Mouse (Mus musculus) embryonic facial prominence, embryonic 13.5 days (tissue): ENCODE data around the gene Gm33543. TPM values are rescaled to one million over a fixed set of nuclear protein-coding genes. Genes with fewer than 3 reads are reported as not detected.

Source experiments
- ATAC-seq: fragments of 200-750 bp; cut with Nextera tagmentation; 2 replicates; pipeline ENCODE4 v1.8.0; 2017; ENCODE audit warnings: low read depth; ENCODE audit not compliant: insufficient number of reproducible peaks, insufficient read depth, low FRiP score, low TSS enrichment
- H3K27ac ChIP-seq: fragments of 300-500 bp; sonication (generic); 2 replicates; pipeline ENCODE4 v1.5.1; 2015; ENCODE audit warnings: moderate library complexity, mild to moderate bottlenecking, inconsistent platforms
- H3K27me3 ChIP-seq: fragments of 300-500 bp; sonication (generic); 2 replicates; pipeline ENCODE4 v1.6.1; 2015; ENCODE audit warnings: mild to moderate bottlenecking, inconsistent platforms
- H3K36me3 ChIP-seq: fragments of 300-500 bp; sonication (generic); 2 replicates; pipeline ENCODE4 v1.6.1; 2015; ENCODE audit warnings: mild to moderate bottlenecking, inconsistent platforms
- H3K4me1 ChIP-seq: fragments of 300-500 bp; sonication (generic); 2 replicates; pipeline ENCODE4 v1.6.1; 2015; ENCODE audit warnings: inconsistent platforms
- H3K4me2 ChIP-seq: fragments of 300-500 bp; sonication (generic); 2 replicates; pipeline ENCODE4 v1.6.1; 2015; ENCODE audit warnings: moderate library complexity, mild to moderate bottlenecking, inconsistent platforms
- H3K4me3 ChIP-seq: fragments of 300-500 bp; sonication (generic); 2 replicates; pipeline ENCODE4 v1.5.1; 2015; ENCODE audit warnings: mild to moderate bottlenecking, inconsistent platforms
- H3K9ac ChIP-seq: fragments of 300-500 bp; sonication (generic); 2 replicates; pipeline ENCODE4 v1.6.1; 2015; ENCODE audit warnings: mild to moderate bottlenecking, inconsistent platforms
- H3K9me3 ChIP-seq: fragments of 300-500 bp; sonication (generic); 2 replicates; pipeline ENCODE4 v1.6.1; 2016; ENCODE audit warnings: inconsistent platforms
- WGBS: fragments of 180-500 bp; shearing (Covaris S2); methylation state at CpG from one replicate; pipeline ENCODE4 v1.1.7; 2015; ENCODE audit warnings: mixed read lengths; 5-methylcytosine and 5-hydroxymethylcytosine counted together
- polyA plus RNA-seq: library from polyadenylated mRNA; unstranded; fragments of >200 nt; fragmentation: Nextera tagmentation; extraction: Ambion mirVana; gene quantifications from 2 replicates; pipeline ENCODE4 v1.2.1, GENCODE M21; 2015

Gm33543 gene
- polyA plus RNA-seq = not detected in 2 replicates

DNA sequence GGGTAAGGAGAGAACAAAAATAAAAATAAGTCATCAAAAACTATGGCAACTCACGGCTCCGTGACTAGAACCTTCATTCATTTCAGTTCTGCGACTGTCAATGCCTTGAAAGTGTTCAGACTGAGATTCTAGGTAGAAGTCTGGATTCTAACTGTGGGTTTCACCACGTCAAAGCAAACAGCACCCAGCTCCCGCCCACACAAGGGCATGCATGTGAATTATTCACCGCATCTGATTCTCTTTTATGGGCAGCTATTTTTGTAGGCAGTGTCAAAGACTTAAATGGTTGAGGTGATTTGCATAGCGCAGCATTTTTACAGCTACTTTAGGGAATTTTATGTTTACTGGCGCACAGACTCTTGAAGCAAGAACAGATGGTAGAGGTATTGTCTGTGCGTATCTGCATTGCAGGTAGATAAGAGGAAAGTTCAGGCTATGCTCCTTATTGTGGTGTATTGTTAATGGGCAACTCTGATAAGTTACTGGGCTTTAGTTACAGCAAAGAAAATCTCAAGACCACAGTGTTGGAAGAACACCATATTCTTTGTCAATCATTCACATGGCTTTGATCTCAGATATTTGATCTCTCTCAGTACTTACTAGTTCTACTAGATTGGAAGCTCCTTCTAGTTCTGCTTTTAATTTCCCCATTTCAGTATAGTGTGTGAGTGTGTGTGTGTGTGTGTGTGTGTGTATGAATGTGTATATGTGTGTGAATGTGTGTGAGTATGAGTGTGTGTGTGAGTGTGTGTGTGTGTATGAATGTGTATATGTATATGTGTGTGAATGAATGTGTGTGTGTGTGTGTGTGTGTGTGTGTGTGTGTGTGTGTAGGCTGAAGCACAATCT, at the start of gene Gm33543:
Gene Gm33543, minus strand, starts transcription at position 142 of the 849 bp plus-strand sequence.
- H3K9ac ChIP-seq = no peak within 1 kb of the TSS
- no peak within 1 kb of the TSS for H3K4me2 ChIP-seq
- H3K27me3 ChIP-seq = no peaks in the 10 kb centered on the region
- H3K4me3 ChIP-seq = no peak within 1 kb of the TSS
- ATAC-seq = no peak
- H3K4me1 ChIP-seq = no peaks in the 10 kb centered on the region
- H3K36me3 ChIP-seq = no peaks in the 10 kb centered on the region
- WGBS = 79% methylated on average over 9 of the region's 9 CpGs
- H3K27ac ChIP-seq = no peak within 1 kb of the TSS
- no peaks in the 10 kb centered on the region for H3K9me3 ChIP-seq

- ATAC-seq = no peak
- Histone ChIP-seq H3K4me3 (no peak overlapping the region), H3K4me2 (no peak overlapping the region), H3K36me3 (no peaks in the 10 kb centered on the region), H3K4me1 (peaks cover 9% of the 10 kb centered on the region), H3K9ac (no peak overlapping the region), H3K9me3 (no peaks in the 10 kb centered on the region), H3K27ac (no peak overlapping the region), H3K27me3 (no peaks in the 10 kb centered on the region)
- WGBS = 72% methylated on average over 9 of the region's 9 CpGs
Measured at GRCm38 (mm10) chr10:95892132-95892531, 49.4 kb upstream of the Gm33543 start.

DNA sequence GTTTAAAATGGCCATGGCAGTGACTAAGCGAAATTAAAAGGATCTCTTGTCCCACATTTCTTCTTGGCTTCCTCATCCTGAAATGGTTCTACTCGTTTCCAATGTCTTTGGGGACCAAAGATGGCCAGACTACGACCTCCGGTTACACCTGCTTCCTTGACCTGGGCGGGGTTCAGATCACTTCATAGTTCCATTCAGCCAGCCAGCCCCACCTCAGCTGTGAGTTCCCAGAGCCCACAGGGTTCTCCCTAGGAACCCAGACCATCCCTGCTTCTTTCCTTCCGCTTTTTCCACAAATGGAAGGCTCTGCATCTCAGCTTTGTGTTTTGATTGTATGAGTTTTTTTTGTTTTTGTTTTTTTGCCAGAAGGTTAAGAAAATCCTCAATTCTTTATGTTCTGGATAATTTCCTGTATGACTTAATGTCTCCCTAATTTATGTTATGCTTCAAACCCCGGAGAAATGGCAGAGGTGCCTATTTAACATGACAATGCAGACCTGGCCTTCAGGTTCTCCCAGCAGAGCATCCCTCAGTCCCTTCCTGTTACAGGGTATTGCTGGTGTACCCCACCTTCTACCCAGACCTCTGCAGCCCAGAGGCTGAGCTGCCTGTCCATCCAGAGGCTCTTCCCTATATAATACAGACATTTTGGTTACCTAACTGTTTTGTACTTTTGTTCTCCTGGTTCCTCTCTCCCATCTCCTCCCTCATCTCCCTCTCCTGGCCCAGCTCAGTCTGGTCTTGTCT, 48.7 kb upstream of the Gm33543 start:
- 72% methylated on average over 7 of the region's 7 CpGs for whole genome bisulfite sequencing
- H3K27me3 ChIP-seq = no peaks in the 10 kb centered on the region
- ATAC-seq = no peak
- H3K4me3 ChIP-seq = no peak overlapping the region
- no peaks in the 10 kb centered on the region for H3K9me3 ChIP-seq
- no peak overlapping the region for H3K4me2 ChIP-seq
- no peak overlapping the region for H3K27ac ChIP-seq
- no peaks in the 10 kb centered on the region for H3K36me3 ChIP-seq
- no peak overlapping the region for H3K9ac ChIP-seq
- H3K4me1 ChIP-seq = peaks cover 9% of the 10 kb centered on the region

DNA sequence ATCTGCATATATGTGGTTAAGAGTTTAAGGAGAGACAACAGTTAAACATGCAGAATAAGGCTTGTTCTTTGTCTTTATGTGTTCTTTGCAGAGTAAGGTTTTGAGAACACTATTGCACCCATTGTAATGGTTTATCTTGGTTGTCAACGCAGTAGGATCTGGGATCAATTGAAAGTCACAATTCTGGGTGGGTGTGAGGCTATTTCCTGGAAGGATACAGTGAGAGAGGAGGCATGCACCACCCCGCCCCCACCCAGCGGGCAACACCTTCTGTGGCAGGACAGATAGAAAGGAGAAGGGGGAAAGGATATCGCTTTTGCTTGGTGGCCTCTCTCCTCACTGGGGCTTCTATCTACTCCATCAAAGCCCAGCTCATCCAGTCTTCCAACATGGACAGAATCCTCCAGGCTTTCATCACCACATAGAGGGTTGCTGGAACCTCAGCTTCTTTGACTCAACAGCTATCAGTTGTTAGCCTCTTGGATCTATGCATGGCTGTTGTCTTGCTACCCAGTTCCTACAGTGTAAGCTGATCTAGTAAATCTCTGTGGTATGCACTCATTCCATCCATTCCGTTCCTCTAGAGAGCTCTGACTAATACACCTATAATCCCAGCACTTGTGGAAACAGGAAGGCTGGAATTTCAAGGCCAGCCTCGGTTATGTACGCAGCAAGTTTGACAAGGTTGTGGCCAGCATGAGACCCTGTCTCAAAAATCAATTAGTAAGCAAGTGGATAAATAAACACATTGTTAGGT, 41.2 kb upstream of the Gm33543 start:
- no peak overlapping the region for H3K9ac ChIP-seq
- ATAC-seq = no peak
- no peak overlapping the region for H3K27ac ChIP-seq
- no peaks in the 10 kb centered on the region; the same call in 1 of the 2 replicates for H3K4me1 ChIP-seq
- H3K4me3 ChIP-seq = no peak overlapping the region
- WGBS = 68% methylated on average over 7 of the region's 7 CpGs
- no peak overlapping the region for H3K4me2 ChIP-seq
- no peaks in the 10 kb centered on the region for H3K36me3 ChIP-seq
- no peaks in the 10 kb centered on the region for H3K27me3 ChIP-seq
- H3K9me3 ChIP-seq = no peaks in the 10 kb centered on the region

GRCm38 (mm10) chr10:95882036-95882435, 39.3 kb upstream of the Gm33543 start:
- H3K4me1 ChIP-seq = no peaks in the 10 kb centered on the region; the same call in 1 of the 2 replicates
- no peak for ATAC-seq
- peak overlapping the region; percentile 33 for H3K4me2 ChIP-seq
- H3K9ac ChIP-seq = 0 out of 2 replicates have a peak overlapping the region, but pooled peaks have one; percentile 22
- no peaks in the 10 kb centered on the region for H3K36me3 ChIP-seq
- no peaks in the 10 kb centered on the region for H3K9me3 ChIP-seq
- H3K27me3 ChIP-seq = no peaks in the 10 kb centered on the region
- no peak overlapping the region for H3K4me3 ChIP-seq
- WGBS = 52% methylated on average over 9 of the region's 9 CpGs
- no peak overlapping the region for H3K27ac ChIP-seq

- Histone ChIP-seq H3K9ac (no peak overlapping the region), H3K4me2 (no peak overlapping the region), H3K4me3 (no peak overlapping the region), H3K27me3 (no peaks in the 10 kb centered on the region), H3K9me3 (no peaks in the 10 kb centered on the region), H3K27ac (no peak overlapping the region), H3K36me3 (no peaks in the 10 kb centered on the region), H3K4me1 (no peaks in the 10 kb centered on the region; the same call in 1 of the 2 replicates)
- ATAC-seq = no peak
- WGBS = 80% methylated on average over 17 of the region's 17 CpGs
Measured at GRCm38 (mm10) chr10:95879983-95880934, 37.5 kb upstream of the Gm33543 start.

DNA sequence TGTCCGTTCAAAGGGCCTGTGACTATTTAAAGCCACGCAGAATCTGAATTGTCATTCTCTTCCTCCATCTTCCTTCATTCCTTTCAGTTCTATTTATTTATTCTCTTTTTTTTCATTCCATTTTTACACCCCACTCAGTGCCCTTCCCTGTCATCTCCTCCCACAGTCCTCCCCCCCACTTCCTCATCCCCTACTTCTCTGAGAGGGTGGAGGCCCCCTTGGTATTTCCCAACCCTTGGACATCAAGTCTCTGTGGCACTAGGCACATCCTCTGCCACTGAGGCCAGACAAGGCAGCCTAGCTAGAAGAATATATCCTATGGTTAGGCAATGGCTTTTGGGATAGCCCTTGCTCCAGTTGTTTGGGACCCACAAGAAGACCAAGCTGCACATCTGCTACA, 28.1 kb upstream of the Gm33543 start:
- Histone ChIP-seq H3K4me1 (no peaks in the 10 kb centered on the region), H3K9me3 (no peaks in the 10 kb centered on the region), H3K27me3 (no peaks in the 10 kb centered on the region), H3K27ac (no peak overlapping the region), H3K4me3 (no peak overlapping the region), H3K9ac (no peak overlapping the region), H3K36me3 (no peaks in the 10 kb centered on the region), H3K4me2 (no peak overlapping the region)
- 84% methylated on average over 2 of the region's 2 CpGs for WGBS
- no peak for ATAC-seq

- H3K4me1 ChIP-seq = peaks cover 5% of the 10 kb centered on the region
- no peak overlapping the region for H3K4me2 ChIP-seq
- no peak overlapping the region for H3K27ac ChIP-seq
- 53% methylated on average over 6 of the region's 6 CpGs for WGBS
- ATAC-seq = no peak
- no peak overlapping the region for H3K9ac ChIP-seq
- H3K27me3 ChIP-seq = no peaks in the 10 kb centered on the region
- H3K36me3 ChIP-seq = no peaks in the 10 kb centered on the region
- H3K9me3 ChIP-seq = no peaks in the 10 kb centered on the region
- no peak overlapping the region for H3K4me3 ChIP-seq
Measured at GRCm38 (mm10) chr10:95868348-95868747, 25.6 kb upstream of the Gm33543 start.

DNA sequence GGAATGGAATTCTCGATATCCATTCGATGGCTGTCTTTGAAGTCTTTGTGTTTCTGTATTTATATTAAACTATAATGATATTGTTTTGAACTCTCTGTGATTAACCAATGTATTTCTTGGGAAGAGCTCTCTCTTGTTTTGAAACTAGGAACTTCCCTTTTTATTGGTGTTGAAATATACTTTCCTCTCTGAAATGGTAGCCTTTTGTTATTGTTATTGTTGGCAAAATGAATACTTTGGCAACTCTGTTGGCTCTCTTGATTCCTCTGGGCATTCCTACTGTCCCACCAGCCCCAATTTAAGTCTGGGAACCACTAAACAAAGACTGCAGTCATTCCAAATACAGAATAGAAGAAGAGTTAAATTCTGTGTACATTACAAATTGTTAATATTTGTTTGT, 24.9 kb upstream of the Gm33543 start:
- Histone ChIP-seq H3K36me3 (no peaks in the 10 kb centered on the region), H3K4me1 (peaks cover 5% of the 10 kb centered on the region), H3K4me3 (no peak overlapping the region), H3K9ac (no peak overlapping the region), H3K9me3 (no peaks in the 10 kb centered on the region), H3K27me3 (no peaks in the 10 kb centered on the region), H3K27ac (no peak overlapping the region), H3K4me2 (no peak overlapping the region)
- no peak for ATAC-seq
- WGBS = 91% methylated on average over 2 of the region's 2 CpGs

DNA sequence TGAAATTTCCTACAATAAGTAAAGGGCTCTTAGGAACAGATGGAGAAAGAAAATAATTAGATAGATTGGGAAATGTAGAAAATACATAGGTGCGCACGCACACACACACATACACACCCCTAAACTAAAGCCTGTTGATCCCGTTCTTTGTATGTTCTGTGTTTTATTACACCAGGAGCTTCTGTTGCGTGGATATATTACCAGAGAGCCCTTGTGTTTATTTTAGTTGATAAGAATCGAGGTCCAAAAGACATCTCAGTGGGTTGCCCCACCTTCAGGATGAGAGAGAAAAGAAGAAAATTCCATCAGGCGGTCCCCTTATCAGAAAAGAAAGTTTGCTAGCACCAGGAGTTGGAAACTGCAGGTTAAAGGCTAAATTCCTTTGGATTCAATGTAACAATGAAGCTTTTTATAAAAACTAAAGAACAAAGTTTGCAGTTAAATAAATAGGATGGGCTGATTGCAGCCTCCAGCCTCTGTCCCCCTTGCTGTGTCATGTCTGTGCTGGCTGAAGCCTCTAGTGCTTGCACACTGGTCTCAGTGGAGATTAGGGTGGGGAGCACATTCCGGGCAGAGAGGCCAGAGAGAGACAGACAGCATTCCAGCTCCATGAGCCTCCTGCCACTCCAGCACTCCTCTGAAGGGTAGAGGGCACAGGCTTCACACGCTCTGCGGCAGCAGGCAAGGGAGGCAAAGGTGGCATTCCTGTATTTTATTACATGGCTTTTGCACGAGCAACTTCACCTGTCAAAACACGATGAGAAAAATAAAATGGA, 21.8 kb upstream of the Gm33543 start:
- 56% methylated on average over 11 of the region's 11 CpGs for WGBS
- H3K4me2 ChIP-seq = no peak overlapping the region
- peaks cover 5% of the 10 kb centered on the region for H3K4me1 ChIP-seq
- H3K27ac ChIP-seq = no peak overlapping the region
- ATAC-seq = no peak
- H3K36me3 ChIP-seq = no peaks in the 10 kb centered on the region
- no peaks in the 10 kb centered on the region for H3K27me3 ChIP-seq
- H3K4me3 ChIP-seq = no peak overlapping the region
- no peak overlapping the region for H3K9ac ChIP-seq
- H3K9me3 ChIP-seq = no peaks in the 10 kb centered on the region
